Mouse (Mus musculus) limb, embryonic 15.5 days (tissue): ENCODE measurements around the gene Tmub1. TPM values are rescaled to one million over a fixed set of nuclear protein-coding genes. Genes with fewer than 3 reads are reported as not detected.

Experiments
- ATAC-seq: fragments of 200-750 bp; cut with Nextera tagmentation; 2 replicates; pipeline ENCODE4 v1.8.0; 2017; ENCODE audit warnings: low read depth, moderate TSS enrichment; ENCODE audit not compliant: insufficient number of reproducible peaks, low FRiP score, low TSS enrichment
- H3K27ac ChIP-seq: fragments of 300-500 bp; sonication (generic); 2 replicates; pipeline ENCODE4 v1.5.1; 2015; ENCODE audit warnings: moderate library complexity, mild to moderate bottlenecking, inconsistent platforms
- H3K27me3 ChIP-seq: fragments of 300-500 bp; sonication (generic); 2 replicates; pipeline ENCODE4 v1.6.1; 2015; ENCODE audit warnings: inconsistent platforms
- H3K36me3 ChIP-seq: fragments of 300-500 bp; sonication (generic); 2 replicates; pipeline ENCODE4 v1.6.1; 2015; ENCODE audit warnings: inconsistent platforms
- H3K4me1 ChIP-seq: fragments of 300-500 bp; sonication (generic); 2 replicates; pipeline ENCODE4 v1.6.1; 2015; ENCODE audit warnings: inconsistent platforms
- H3K4me2 ChIP-seq: fragments of 300-500 bp; sonication (generic); 2 replicates; pipeline ENCODE4 v1.6.1; 2015; ENCODE audit warnings: mild to moderate bottlenecking, inconsistent platforms
- H3K4me3 ChIP-seq: fragments of 300-500 bp; sonication (generic); 2 replicates; pipeline ENCODE4 v1.5.1; 2015; ENCODE audit warnings: mild to moderate bottlenecking, inconsistent platforms
- H3K9ac ChIP-seq: fragments of 300-500 bp; sonication (generic); 2 replicates; pipeline ENCODE4 v1.6.1; 2015; ENCODE audit warnings: inconsistent platforms
- H3K9me3 ChIP-seq: fragments of 300-500 bp; sonication (generic); 2 replicates; pipeline ENCODE4 v1.6.1; 2016; ENCODE audit warnings: inconsistent platforms
- WGBS: fragments of 180-500 bp; shearing (Covaris S2); methylation state at CpG from one replicate; pipeline ENCODE4 v1.1.7; 2015; 5-methylcytosine and 5-hydroxymethylcytosine counted together
- polyA plus RNA-seq: library from polyadenylated mRNA; unstranded; fragments of >200 nt; fragmentation: Nextera tagmentation; extraction: Ambion mirVana; gene quantifications from 2 replicates; pipeline ENCODE4 v1.2.1, GENCODE M21; 2015

Gene Tmub1
- polyA plus RNA-seq, 1 experiment from 2014 or later = 21.3 TPM

DNA sequence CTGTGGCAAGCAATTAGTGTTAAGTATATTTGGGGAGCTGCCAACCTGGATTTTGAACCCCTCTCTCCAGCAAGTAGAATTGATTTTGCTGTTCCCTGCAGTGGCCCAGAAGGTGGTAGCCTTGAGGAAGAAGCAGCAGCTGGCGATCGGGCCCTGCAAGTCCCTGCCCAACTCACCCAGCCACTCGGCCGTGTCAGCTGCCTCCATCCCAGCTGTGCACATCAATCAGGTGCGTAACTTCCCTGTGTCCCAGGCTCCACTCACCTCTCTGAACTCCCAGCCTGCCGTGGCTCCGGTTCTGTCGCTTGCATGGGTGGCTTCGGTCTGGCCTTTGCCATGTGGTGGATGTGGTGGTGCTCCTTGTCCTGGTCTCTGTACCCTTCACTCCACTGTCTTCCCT is 30.3 kb upstream of the Tmub1 start:
- peaks cover 39% of the 10 kb centered on the region for H3K4me1 ChIP-seq
- peaks cover 13% of the 10 kb centered on the region; the same call in 1 of the 2 replicates for H3K27me3 ChIP-seq
- H3K4me3 ChIP-seq = no peak overlapping the region
- H3K9me3 ChIP-seq = no peaks in the 10 kb centered on the region
- H3K9ac ChIP-seq = no peak overlapping the region
- no peak for ATAC-seq
- H3K27ac ChIP-seq = no peak overlapping the region
- peaks cover 66% of the 10 kb centered on the region for H3K36me3 ChIP-seq
- H3K4me2 ChIP-seq = no peak overlapping the region
- WGBS = 85% methylated on average over 9 of the region's 9 CpGs

GRCm38 (mm10) chr5:24475476-24476241 is 28.0 kb upstream of the Tmub1 start:
- Histone ChIP-seq H3K4me3 (peak overlapping the region; percentile 49), H3K36me3 (peaks cover 47% of the 10 kb centered on the region), H3K9me3 (no peaks in the 10 kb centered on the region), H3K4me1 (peaks cover 49% of the 10 kb centered on the region), H3K27ac (no peak overlapping the region), H3K27me3 (peaks cover 13% of the 10 kb centered on the region; the same call in 1 of the 2 replicates), H3K9ac (no peak overlapping the region), H3K4me2 (peak overlapping the region; percentile 74)
- 0 out of 2 replicates have a peak, but pooled peaks have one; percentile 22 for ATAC-seq
- 47% methylated on average over 6 of the region's 6 CpGs for WGBS

GRCm38 (mm10) chr5:24474723-24475261 is 27.1 kb upstream of the Tmub1 start:
- peak overlapping the region; percentile 49 for H3K4me3 ChIP-seq
- H3K4me1 ChIP-seq = peaks cover 49% of the 10 kb centered on the region
- H3K27me3 ChIP-seq = peaks cover 13% of the 10 kb centered on the region; the same call in 1 of the 2 replicates
- H3K9ac ChIP-seq = peak overlapping the region; percentile 55
- H3K36me3 ChIP-seq = peaks cover 38% of the 10 kb centered on the region
- WGBS = 3% methylated on average over 67 of the region's 67 CpGs
- no peaks in the 10 kb centered on the region for H3K9me3 ChIP-seq
- no peak for ATAC-seq
- peak overlapping the region; percentile 81 for H3K27ac ChIP-seq
- H3K4me2 ChIP-seq = peak overlapping the region; percentile 74

GRCm38 (mm10) chr5:24474025-24474722 is 26.5 kb upstream of the Tmub1 start:
- no peaks in the 10 kb centered on the region for H3K9me3 ChIP-seq
- 6% methylated on average over 77 of the region's 77 CpGs for WGBS
- H3K4me2 ChIP-seq = peak overlapping the region; percentile 74
- H3K36me3 ChIP-seq = peaks cover 32% of the 10 kb centered on the region
- no peak for ATAC-seq
- peak overlapping the region; percentile 49 for H3K4me3 ChIP-seq
- H3K27me3 ChIP-seq = peaks cover 13% of the 10 kb centered on the region; the same call in 1 of the 2 replicates
- H3K9ac ChIP-seq = peak overlapping the region; percentile 55
- H3K27ac ChIP-seq = peak overlapping the region; percentile 81
- peaks cover 52% of the 10 kb centered on the region for H3K4me1 ChIP-seq

DNA sequence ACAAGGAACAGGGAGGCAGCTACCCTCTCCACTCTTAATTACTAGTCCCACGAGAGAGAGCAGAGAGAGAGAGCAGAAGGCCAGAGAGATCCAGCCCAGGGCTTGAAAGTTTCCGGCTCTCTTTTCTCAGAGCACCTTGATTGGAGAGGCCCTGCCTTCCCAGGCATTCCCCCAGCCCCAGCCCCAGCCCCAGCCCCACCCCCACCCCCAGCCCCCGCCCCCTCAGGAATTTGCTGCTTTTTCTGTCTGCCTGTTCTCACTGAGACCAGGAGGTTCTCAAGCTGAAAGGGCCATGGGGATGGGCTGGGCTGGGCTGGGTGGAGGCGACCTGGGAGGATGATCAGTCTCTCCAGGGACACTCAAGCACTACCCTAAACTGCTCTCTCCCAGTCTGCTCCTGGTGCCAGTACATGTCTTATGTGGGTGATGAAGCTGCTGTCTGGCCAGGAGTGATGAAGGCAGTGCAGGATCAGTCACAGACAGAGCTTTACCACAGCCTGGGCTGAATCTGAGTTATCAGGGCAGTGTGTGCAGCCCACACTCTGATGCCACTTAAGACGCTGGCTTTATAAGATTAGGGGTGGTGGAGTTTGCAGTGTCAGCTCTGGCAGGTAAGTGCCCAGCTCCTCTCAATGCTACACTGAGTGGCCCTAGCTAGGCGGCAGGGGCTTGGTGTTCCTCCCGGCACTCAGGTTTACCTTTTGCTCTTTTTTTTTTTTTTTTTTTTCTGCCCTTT is 25.4 kb upstream of the Tmub1 start:
- peak overlapping the region; percentile 23; the same call in 1 of the 2 replicates for H3K4me2 ChIP-seq
- H3K27me3 ChIP-seq = peaks cover 13% of the 10 kb centered on the region; the same call in 1 of the 2 replicates
- WGBS = 33% methylated on average over 7 of the region's 7 CpGs
- no peaks in the 10 kb centered on the region for H3K9me3 ChIP-seq
- H3K4me3 ChIP-seq = no peak overlapping the region
- H3K27ac ChIP-seq = peak overlapping the region; percentile 81
- H3K36me3 ChIP-seq = peaks cover 25% of the 10 kb centered on the region
- H3K4me1 ChIP-seq = peaks cover 52% of the 10 kb centered on the region
- ATAC-seq = no peak
- H3K9ac ChIP-seq = no peak overlapping the region

DNA sequence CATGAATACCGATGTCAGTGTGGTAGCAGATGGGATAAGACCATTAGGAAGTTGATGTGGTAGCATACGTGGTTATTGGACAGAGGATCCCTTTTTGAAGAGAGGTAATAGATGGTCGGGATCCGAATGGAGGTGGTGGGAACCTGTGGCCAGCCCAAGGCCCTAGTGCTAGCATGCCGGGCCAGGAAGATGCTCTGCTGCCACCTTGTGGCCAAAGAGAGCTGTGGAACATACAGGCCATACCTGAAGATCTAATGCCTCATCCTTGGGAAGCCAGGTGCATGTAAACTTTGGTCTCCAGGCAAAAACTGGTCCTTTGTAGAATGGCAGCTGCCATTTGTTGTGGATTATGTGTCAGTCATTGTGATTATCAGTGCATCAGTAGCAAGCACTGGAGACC is 22.9 kb upstream of the Tmub1 start:
- no peaks in the 10 kb centered on the region for H3K9me3 ChIP-seq
- peaks cover 13% of the 10 kb centered on the region; the same call in 1 of the 2 replicates for H3K27me3 ChIP-seq
- peaks cover 52% of the 10 kb centered on the region for H3K4me1 ChIP-seq
- ATAC-seq = peak; percentile 30; the same call in 1 of the 2 replicates
- WGBS = 10% methylated on average over 5 of the region's 5 CpGs
- H3K36me3 ChIP-seq = 0 out of 2 replicates have a peak, but pooled peaks cover 4% of the 10 kb centered on the region
- no peak overlapping the region for H3K4me3 ChIP-seq
- H3K27ac ChIP-seq = no peak overlapping the region
- no peak overlapping the region for H3K9ac ChIP-seq
- no peak overlapping the region for H3K4me2 ChIP-seq

DNA sequence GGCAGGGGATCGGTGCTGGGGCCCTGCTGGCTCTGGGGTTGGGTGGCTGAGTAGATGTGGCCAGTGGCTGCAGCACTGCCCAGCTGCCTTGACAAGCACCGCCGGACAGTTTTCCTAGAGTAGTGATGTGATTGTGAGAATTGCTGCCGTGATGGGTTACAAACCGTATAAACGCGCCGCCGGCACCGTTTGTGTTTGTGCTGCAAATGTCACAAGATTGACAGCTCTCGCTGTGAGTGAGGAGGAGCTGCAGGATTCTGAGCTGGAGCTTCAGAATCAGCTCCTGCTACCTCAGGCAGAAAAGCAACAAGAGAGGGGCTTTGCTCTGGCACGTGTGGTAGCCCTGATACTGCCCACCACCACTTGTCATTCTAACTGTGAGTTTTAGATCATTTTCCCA is 19.1 kb upstream of the Tmub1 start:
- Histone ChIP-seq H3K36me3 (peaks cover 5% of the 10 kb centered on the region; the same call in 1 of the 2 replicates), H3K4me3 (no peak overlapping the region), H3K27me3 (no peaks in the 10 kb centered on the region), H3K9me3 (no peaks in the 10 kb centered on the region), H3K27ac (no peak overlapping the region), H3K4me1 (peaks cover 15% of the 10 kb centered on the region), H3K9ac (no peak overlapping the region), H3K4me2 (no peak overlapping the region)
- no peak for ATAC-seq
- 62% methylated on average over 12 of the region's 12 CpGs for WGBS

DNA sequence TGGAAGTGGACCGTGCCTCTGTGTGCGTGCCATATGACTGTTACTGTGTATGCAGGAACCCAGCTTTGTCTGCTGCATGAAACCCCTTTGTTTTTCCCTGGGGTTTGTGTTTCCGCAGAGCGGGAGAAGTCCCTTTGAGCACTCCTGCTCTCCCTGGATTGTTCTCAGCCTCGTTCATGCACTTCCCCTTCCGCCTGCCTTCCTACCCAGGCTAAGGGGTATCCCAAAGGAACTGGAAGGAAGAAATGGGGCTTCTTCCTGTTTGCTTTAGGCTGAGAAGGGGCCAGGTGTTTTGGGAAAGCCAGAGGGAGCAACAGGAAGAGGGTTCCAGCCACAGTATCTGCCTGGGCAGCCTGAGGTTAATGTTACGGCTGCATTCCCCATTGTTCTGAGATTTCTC is 8.0 kb upstream of the Tmub1 start:
- H3K4me3 ChIP-seq = no peak overlapping the region
- no peaks in the 10 kb centered on the region for H3K9me3 ChIP-seq
- H3K27me3 ChIP-seq = no peaks in the 10 kb centered on the region
- H3K36me3 ChIP-seq = peaks cover 8% of the 10 kb centered on the region; the same call in 1 of the 2 replicates
- peaks cover 47% of the 10 kb centered on the region for H3K4me1 ChIP-seq
- no peak overlapping the region for H3K9ac ChIP-seq
- 0 out of 2 replicates have a peak overlapping the region, but pooled peaks have one; percentile 24 for H3K27ac ChIP-seq
- WGBS = 75% methylated on average over 7 of the region's 7 CpGs
- H3K4me2 ChIP-seq = no peak overlapping the region
- ATAC-seq = no peak

GRCm38 (mm10) chr5:24455076-24455475 is 7.4 kb upstream of the Tmub1 start:
- no peaks in the 10 kb centered on the region for H3K9me3 ChIP-seq
- no peak overlapping the region for H3K4me3 ChIP-seq
- ATAC-seq = no peak
- H3K36me3 ChIP-seq = peaks cover 8% of the 10 kb centered on the region; the same call in 1 of the 2 replicates
- H3K9ac ChIP-seq = no peak overlapping the region
- 73% methylated on average over 3 of the region's 3 CpGs for WGBS
- H3K4me1 ChIP-seq = peaks cover 47% of the 10 kb centered on the region
- H3K27me3 ChIP-seq = no peaks in the 10 kb centered on the region
- 0 out of 2 replicates have a peak overlapping the region, but pooled peaks have one; percentile 24 for H3K27ac ChIP-seq
- H3K4me2 ChIP-seq = no peak overlapping the region

DNA sequence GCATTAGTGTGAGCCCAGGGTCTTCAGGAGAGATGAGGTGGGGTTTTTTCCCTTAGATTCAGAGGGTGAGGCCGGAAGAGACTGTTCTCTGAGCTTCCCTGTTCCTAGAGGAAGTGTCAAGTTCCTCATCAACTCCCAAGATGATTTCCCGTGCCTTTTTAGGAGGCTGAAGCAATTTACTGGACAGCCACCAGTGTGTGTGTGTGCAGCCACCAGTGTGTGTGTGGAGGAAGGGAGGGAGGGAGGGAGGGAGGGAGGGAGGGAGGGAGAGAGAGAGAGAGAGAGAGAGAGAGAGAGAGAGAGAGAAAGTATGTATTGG is 6.3 kb upstream of the Tmub1 start:
- Histone ChIP-seq H3K9ac (0 out of 2 replicates have a peak overlapping the region, but pooled peaks have one; percentile 96), H3K27me3 (no peaks in the 10 kb centered on the region), H3K9me3 (no peaks in the 10 kb centered on the region), H3K36me3 (peaks cover 8% of the 10 kb centered on the region; the same call in 1 of the 2 replicates), H3K4me3 (peak overlapping the region; percentile 81; the same call in 1 of the 2 replicates), H3K27ac (no peak overlapping the region), H3K4me1 (peaks cover 45% of the 10 kb centered on the region), H3K4me2 (peak overlapping the region; percentile 91)
- ATAC-seq = no peak
- WGBS = 10% methylated on average over 2 of the region's 2 CpGs

GRCm38 (mm10) chr5:24453283-24453984 is 5.8 kb upstream of the Tmub1 start:
- WGBS = 4% methylated on average over 5 of the region's 5 CpGs
- Histone ChIP-seq H3K9me3 (no peaks in the 10 kb centered on the region), H3K4me3 (peak overlapping the region; percentile 81), H3K9ac (peak overlapping the region; percentile 96), H3K27ac (peak overlapping the region; percentile 92), H3K27me3 (no peaks in the 10 kb centered on the region), H3K4me2 (peak overlapping the region; percentile 91), H3K4me1 (peaks cover 45% of the 10 kb centered on the region), H3K36me3 (peaks cover 8% of the 10 kb centered on the region; the same call in 1 of the 2 replicates)
- no peak for ATAC-seq
